In genomic region chr4:125195901-125196435, GRCm38 (mm10) we compare ENCODE assay signal across 27 mouse cellular contexts.
DNase-seq lines count a peak whose midpoint lies in the region; ATAC-seq lines count a peak whose summit lies in the region.
"Had no signal": no experiment of that assay in that cellular context is flagged by ENCODE, and none has a peak within 500 bp of the region (broad histone marks: within the 10 kb centered on the region; RNA-seq: fewer than 3 reads in every experiment).

No protein-coding gene starts in this region.

- H3K4me3 ChIP-seq in forebrain, embryonic 12.5 days (replicated peaks) = no peak overlapping the region
- H3K4me3 ChIP-seq in forebrain, embryonic 10.5 days = no peak overlapping the region
- H3K4me3 ChIP-seq: embryonic facial prominence, embryonic 12.5 days; hindbrain, embryonic 13.5 days; liver, embryonic 15.5 days; neural tube, embryonic 13.5 days had no signal

- 79% methylated on average over 7 of the region's 7 CpGs for WGBS in forebrain, embryonic 12.5 days
- WGBS in forebrain, embryonic 10.5 days = 61% methylated on average over 7 of the region's 7 CpGs

- ATAC-seq in forebrain, embryonic 12.5 days (ENCODE audit: low FRiP score) = no peak
- ATAC-seq in hematopoietic stem cell, adult 5-6 weeks (replicated peaks in 1 of 2; ENCODE audit: insufficient read depth in 1 of 2, low FRiP score in 2 of 2, low TSS enrichment in 1 of 2, low read depth in 1 of 2, poor library complexity in 2 of 2, severe bottlenecking in 2 of 2) = peak; percentile 40 to 54; a peak in 2 of 4 replicates
- ATAC-seq: intestine, embryonic 16.5 days had no signal

- no peak for DNase-seq in forebrain, embryonic 10.5 days (ENCODE audit: extremely low spot score, low spot score)
- DNase-seq in ES-CJ7 (ENCODE audit: low read depth, low spot score) (peak; percentile 69), ZHBTc4 (ENCODE audit: low read depth, low spot score) (peak; percentile 84)
- no peak for DNase-seq in embryo, embryonic 9.5 days (ENCODE audit: extremely low spot score)
- no peak for DNase-seq in embryo, embryonic 10.5 days (ENCODE audit: low spot score)
- DNase-seq: adrenal gland, postnatal 36 days; cerebellum, adult 2 months; cerebellum, postnatal 14 days; gastrocnemius, postnatal 10 days; heart, adult 11 months; heart, postnatal 36 days; kidney, adult 8-10 months; kidney, postnatal 10 days; layer of hippocampus, postnatal 36 days; lung, embryonic 14.5 days; lung, postnatal 14 days; right cerebral cortex, postnatal 4 days; thymus, adult 2 months had no signal

- no peaks in the 10 kb centered on the region for H3K9me3 ChIP-seq in forebrain, embryonic 12.5 days
- no peaks in the 10 kb centered on the region for H3K9me3 ChIP-seq in forebrain, embryonic 10.5 days
- H3K9me3 ChIP-seq: embryonic facial prominence, embryonic 12.5 days; hindbrain, embryonic 13.5 days; liver, embryonic 15.5 days; neural tube, embryonic 13.5 days had no signal

- H3K9ac ChIP-seq in forebrain, embryonic 12.5 days = no peak overlapping the region
- H3K9ac ChIP-seq: embryonic facial prominence, embryonic 12.5 days; liver, embryonic 15.5 days; lung, embryonic 14.5 days had no signal

- peaks cover 49% of the 10 kb centered on the region for H3K4me1 ChIP-seq in forebrain, embryonic 12.5 days
- H3K4me1 ChIP-seq in forebrain, embryonic 10.5 days = peaks cover 52% of the 10 kb centered on the region
- H3K4me1 ChIP-seq: liver, embryonic 15.5 days had no signal

- peaks cover 76% of the 10 kb centered on the region for H3K27me3 ChIP-seq in forebrain, embryonic 12.5 days
- H3K27me3 ChIP-seq in forebrain, embryonic 10.5 days (ENCODE audit: poor library complexity, severe bottlenecking) = peaks cover 100% of the 10 kb centered on the region
- H3K27me3 ChIP-seq: liver, embryonic 15.5 days had no signal

- no peak overlapping the region for H3K4me2 ChIP-seq in forebrain, embryonic 12.5 days
- H3K4me2 ChIP-seq: embryonic facial prominence, embryonic 12.5 days; heart, embryonic 11.5 days; hindbrain, embryonic 13.5 days; liver, embryonic 15.5 days; lung, embryonic 14.5 days; midbrain, embryonic 11.5 days; neural tube, embryonic 13.5 days had no signal

- peak overlapping the region; percentile 74 for H3K27ac ChIP-seq in forebrain, embryonic 12.5 days
- no peak overlapping the region for H3K27ac ChIP-seq in forebrain, embryonic 10.5 days
- H3K27ac ChIP-seq: embryonic facial prominence, embryonic 12.5 days; liver, embryonic 15.5 days had no signal

- no peaks in the 10 kb centered on the region for H3K36me3 ChIP-seq in forebrain, embryonic 12.5 days (replicated peaks)
- H3K36me3 ChIP-seq in forebrain, embryonic 10.5 days (replicated peaks) = no peaks in the 10 kb centered on the region
- H3K36me3 ChIP-seq: embryonic facial prominence, embryonic 12.5 days; hindbrain, embryonic 13.5 days; liver, embryonic 15.5 days; neural tube, embryonic 13.5 days had no signal

Comparison
In these comparisons a context has a peak if more than half of its experiments do, and no peak if none do; other contexts are left out.
1. DNase-seq: peak in ES-CJ7 (single experiment) and ZHBTc4 (single experiment); none in forebrain, embryonic 10.5 days (single experiment), embryo, embryonic 9.5 days (single experiment) and embryo, embryonic 10.5 days (single experiment).